In genomic region chr10:81244595-81244994, GRCm38 (mm10) we compare ENCODE assay signal across 9 mouse cellular contexts. TPM values are rescaled to one million over a fixed set of nuclear protein-coding genes. Genes with fewer than 3 reads are reported as not detected.
DNase-seq lines count a peak whose midpoint lies in the region; ATAC-seq and TF ChIP-seq lines count a peak whose summit lies in the region.
"Had no signal": no experiment of that assay in that cellular context is flagged by ENCODE, and none has a peak within 500 bp of the region (broad histone marks: within the 10 kb centered on the region; RNA-seq: fewer than 3 reads in every experiment).

No protein-coding gene starts in this region.

- H3K9ac ChIP-seq in forebrain, postnatal 0 days = no peak overlapping the region
- H3K9ac ChIP-seq in hindbrain, embryonic 16.5 days (ENCODE audit: low read depth, low read length) = peak overlapping the region; percentile 22; the same call in 1 of the 2 replicates
- H3K9ac ChIP-seq: heart, embryonic 15.5 days had no signal

- peaks cover 18% of the 10 kb centered on the region for H3K36me3 ChIP-seq in forebrain, postnatal 0 days (ENCODE audit: insufficient read depth)
- H3K36me3 ChIP-seq in hindbrain, embryonic 16.5 days (ENCODE audit: control insufficient read depth, insufficient read depth, low read length) = peaks cover 2% of the 10 kb centered on the region; the same call in 1 of the 2 replicates
- H3K36me3 ChIP-seq in small intestine, adult 2 months (ENCODE audit: control insufficient read depth, insufficient read depth, low read length) = no peaks in the 10 kb centered on the region; the same call in 1 of the 2 replicates
- H3K36me3 ChIP-seq: heart, embryonic 15.5 days had no signal

- no peak overlapping the region for H3K4me2 ChIP-seq in forebrain, postnatal 0 days (ENCODE audit: low read depth)
- H3K4me2 ChIP-seq in hindbrain, embryonic 16.5 days (ENCODE audit: low read length) = no peak overlapping the region
- H3K4me2 ChIP-seq: heart, embryonic 15.5 days had no signal

- TF ChIP-seq CTCF in forebrain, postnatal 0 days (IDR thresholded peaks at IDR 0.05; ENCODE audit: low read depth) = peak; percentile 94
- TF ChIP-seq CTCF in small intestine, adult 2 months (IDR thresholded peaks at IDR 0.05; ENCODE audit: extremely low read depth, insufficient read length, insufficient replicate concordance, low read depth, low read length) = peak; percentile 87; the same call in 1 of the 2 replicates

- ATAC-seq in forebrain, postnatal 0 days = peak; percentile 83
- peak; percentile 76 for ATAC-seq in hindbrain, embryonic 16.5 days

- no peak for TF ChIP-seq POLR2A in small intestine, adult 2 months (IDR thresholded peaks at IDR 0.05; ENCODE audit: low read depth, low read length)

- H3K9me3 ChIP-seq in forebrain, postnatal 0 days (ENCODE audit: low read length) = no peaks in the 10 kb centered on the region
- no peaks in the 10 kb centered on the region for H3K9me3 ChIP-seq in hindbrain, embryonic 16.5 days (ENCODE audit: control insufficient read depth, low read length)
- H3K9me3 ChIP-seq: heart, embryonic 15.5 days had no signal

- WGBS in forebrain, postnatal 0 days = 9% methylated on average over 17 of the region's 17 CpGs
- 8% methylated on average over 17 of the region's 17 CpGs for WGBS in hindbrain, embryonic 16.5 days
- WGBS in small intestine, adult 2 months = 9% methylated on average over 17 of the region's 17 CpGs

- intact Hi-C loops in left cerebral cortex, postnatal 36 days (cut with DNase I) = no loop called here

- H3K4me3 ChIP-seq in forebrain, postnatal 0 days (ENCODE audit: low read depth, low read length) = no peak overlapping the region
- no peak overlapping the region for H3K4me3 ChIP-seq in hindbrain, embryonic 16.5 days (ENCODE audit: low read length)
- no peak overlapping the region for H3K4me3 ChIP-seq in small intestine, adult 2 months (ENCODE audit: low read depth, low read length)
- H3K4me3 ChIP-seq: heart, embryonic 15.5 days had no signal

- DNase-seq in R1 (ENCODE audit: low read depth, low spot score) (peak; percentile 69), adipocyte (ENCODE audit: low spot score) (no peak)
- peak; percentile 83 to 90 for DNase-seq in cerebellum, adult 18-20 months
- peak; percentile 75 for DNase-seq in forebrain, postnatal 0 days
- DNase-seq in left cerebral cortex, postnatal 36 days (ENCODE audit: low spot score in 2 of 2) = peak; percentile 74 to 78
- peak; percentile 75 for DNase-seq in mesoderm, embryonic 11.5 days (ENCODE audit: low read depth, low spot score)

- peaks cover 4% of the 10 kb centered on the region; the same call in 1 of the 2 replicates for H3K27me3 ChIP-seq in forebrain, postnatal 0 days (ENCODE audit: insufficient read depth, low read length)
- H3K27me3 ChIP-seq in hindbrain, embryonic 16.5 days (replicated peaks; ENCODE audit: control insufficient read depth, insufficient read depth, low read length) = peaks cover 6% of the 10 kb centered on the region; the same call in 1 of the 2 replicates
- H3K27me3 ChIP-seq in small intestine, adult 2 months (ENCODE audit: control insufficient read depth, insufficient read depth, low read length) = no peaks in the 10 kb centered on the region; the same call in 1 of the 2 replicates

- no peak overlapping the region for H3K27ac ChIP-seq in forebrain, postnatal 0 days (ENCODE audit: low read depth, low read length)
- H3K27ac ChIP-seq in hindbrain, embryonic 16.5 days (ENCODE audit: low read depth, low read length) = no peak overlapping the region
- H3K27ac ChIP-seq in small intestine, adult 2 months (ENCODE audit: insufficient read depth, low read depth, low read length) = no peak overlapping the region
- H3K27ac ChIP-seq: heart, embryonic 15.5 days had no signal

- no peaks in the 10 kb centered on the region for H3K4me1 ChIP-seq in forebrain, postnatal 0 days (ENCODE audit: insufficient read depth)
- no peaks in the 10 kb centered on the region for H3K4me1 ChIP-seq in hindbrain, embryonic 16.5 days (ENCODE audit: control insufficient read depth, insufficient read depth, low read depth, low read length)
- peaks cover 33% of the 10 kb centered on the region for H3K4me1 ChIP-seq in small intestine, adult 2 months (ENCODE audit: control insufficient read depth, insufficient read depth, insufficient read length, low read length)

RNA-seq across cellular contexts. Expression of gene Matk, which starts 8.1 kb away (rescaled TPM):
- 87.3 and 113 TPM in 2 replicates for total RNA-seq in forebrain, postnatal 0 days (2014; rRNA removed)
- 66.4 and 79.4 TPM in 2 replicates for polyA plus RNA-seq in forebrain, postnatal 0 days (2015; fragmentation: Nextera tagmentation; extraction: Ambion mirVana)
- polyA plus RNA-seq in hindbrain, embryonic 16.5 days (2015; fragmentation: Nextera tagmentation; extraction: Ambion mirVana) = 60.4 and 72.8 TPM in 2 replicates
- 100 to 1,000 TPM; 191 to 213 TPM for total RNA-seq in left cerebral cortex, postnatal 36 days (2021)
- polyA plus RNA-seq in small intestine, adult 2 months (2012; rRNA removed) = 6.8 and 13.0 TPM in 2 replicates

RNA-seq across cellular contexts. Expression of gene Zfr2, which starts 11.6 kb away (rescaled TPM):
- 51.0 and 52.1 TPM in 2 replicates for total RNA-seq in forebrain, postnatal 0 days (2014; rRNA removed)
- 13.0 and 18.7 TPM in 2 replicates for polyA plus RNA-seq in forebrain, postnatal 0 days (2015; fragmentation: Nextera tagmentation; extraction: Ambion mirVana)
- polyA plus RNA-seq in hindbrain, embryonic 16.5 days (2015; fragmentation: Nextera tagmentation; extraction: Ambion mirVana) = 23.8 and 28.7 TPM in 2 replicates
- 10 to 100 TPM; 54.9 to 72.9 TPM for total RNA-seq in left cerebral cortex, postnatal 36 days (2021)
- 4.9 and 14.2 TPM in 2 replicates for polyA plus RNA-seq in small intestine, adult 2 months (2012; rRNA removed)

RNA-seq across cellular contexts. Expression of gene Atcay, which starts 14.0 kb away (rescaled TPM):
- 163 and 170 TPM in 2 replicates for total RNA-seq in forebrain, postnatal 0 days (2014; rRNA removed)
- 78.8 and 79.2 TPM in 2 replicates for polyA plus RNA-seq in forebrain, postnatal 0 days (2015; fragmentation: Nextera tagmentation; extraction: Ambion mirVana)
- 85.0 and 85.6 TPM in 2 replicates for polyA plus RNA-seq in hindbrain, embryonic 16.5 days (2015; fragmentation: Nextera tagmentation; extraction: Ambion mirVana)
- total RNA-seq in left cerebral cortex, postnatal 36 days (2021) = 100 to 1,000 TPM; 202 to 212 TPM
- polyA plus RNA-seq in small intestine, adult 2 months (2012; rRNA removed) = 0.53 and 0.60 TPM in 2 replicates

RNA-seq across cellular contexts. Expression of gene Mrpl54, which starts 22.1 kb away (rescaled TPM):
- 90.2 and 94.9 TPM in 2 replicates for total RNA-seq in forebrain, postnatal 0 days (2014; rRNA removed)
- 134 and 148 TPM in 2 replicates for polyA plus RNA-seq in forebrain, postnatal 0 days (2015; fragmentation: Nextera tagmentation; extraction: Ambion mirVana)
- polyA plus RNA-seq in hindbrain, embryonic 16.5 days (2015; fragmentation: Nextera tagmentation; extraction: Ambion mirVana) = 126 and 137 TPM in 2 replicates
- 10 to 100 TPM; 43.0 to 48.2 TPM for total RNA-seq in left cerebral cortex, postnatal 36 days (2021)
- 104 and 169 TPM in 2 replicates for polyA plus RNA-seq in small intestine, adult 2 months (2012; rRNA removed)

RNA-seq across cellular contexts. Expression of gene Apba3, which starts 22.2 kb away (rescaled TPM):
- total RNA-seq in forebrain, postnatal 0 days (2014; rRNA removed) = 43.3 and 44.6 TPM in 2 replicates
- 22.8 and 24.8 TPM in 2 replicates for polyA plus RNA-seq in forebrain, postnatal 0 days (2015; fragmentation: Nextera tagmentation; extraction: Ambion mirVana)
- polyA plus RNA-seq in hindbrain, embryonic 16.5 days (2015; fragmentation: Nextera tagmentation; extraction: Ambion mirVana) = 39.2 and 41.8 TPM in 2 replicates
- 10 to 100 TPM; 30.1 to 39.3 TPM for total RNA-seq in left cerebral cortex, postnatal 36 days (2021)
- 100 and 207 TPM in 2 replicates for polyA plus RNA-seq in small intestine, adult 2 months (2012; rRNA removed)

Comparison
In these comparisons a context has a peak if more than half of its experiments do, and no peak if none do; other contexts are left out.
1. RNA of gene Atcay, which starts 14.0 kb away (polyA plus RNA-seq): 85.0 to 85.6 TPM in hindbrain, embryonic 16.5 days and 78.8 to 79.2 TPM in forebrain, postnatal 0 days; 0.53 to 0.60 TPM in small intestine, adult 2 months; every median in the first group is over 10 times any median in the second.